Mouse (Mus musculus) stomach, postnatal 0 days (tissue): ENCODE data around the gene Wwox.

Experiments used
- CTCF ChIP-seq: IDR thresholded peaks from 2 replicates; pipeline ENCODE4 v1.5.1; 2016; ENCODE audit warnings: antibody characterized with exemption, low read depth, mild to moderate bottlenecking, moderate library complexity
- EP300 ChIP-seq: optimal IDR thresholded peaks from 2 replicates; pipeline ENCODE3; 2016; ENCODE audit warnings: antibody characterized with exemption

DNA sequence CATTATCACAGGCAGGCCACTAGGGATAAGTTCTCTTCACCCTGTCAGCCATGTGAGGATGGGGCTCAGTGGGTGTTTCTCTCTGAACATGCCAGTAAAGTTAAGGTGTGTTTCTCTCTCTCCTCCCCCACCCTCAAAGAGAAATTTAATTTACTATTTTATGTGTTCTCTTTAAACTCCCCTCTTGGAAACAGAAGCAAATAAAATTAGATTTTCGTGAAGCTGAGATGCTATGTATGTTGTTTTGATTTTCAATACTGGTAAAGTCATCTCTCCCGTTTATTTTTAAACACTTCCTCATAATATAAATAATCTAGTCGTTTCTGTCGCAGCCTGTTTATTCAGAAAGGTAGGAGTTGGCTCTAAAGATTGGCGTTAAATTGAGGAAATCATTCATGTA, 196.9 kb downstream of the Wwox start:
- no peak for TF ChIP-seq CTCF
- TF ChIP-seq EP300 = no peak
